ENCODE assay signal across 20 mouse cellular contexts in the genomic region with DNA sequence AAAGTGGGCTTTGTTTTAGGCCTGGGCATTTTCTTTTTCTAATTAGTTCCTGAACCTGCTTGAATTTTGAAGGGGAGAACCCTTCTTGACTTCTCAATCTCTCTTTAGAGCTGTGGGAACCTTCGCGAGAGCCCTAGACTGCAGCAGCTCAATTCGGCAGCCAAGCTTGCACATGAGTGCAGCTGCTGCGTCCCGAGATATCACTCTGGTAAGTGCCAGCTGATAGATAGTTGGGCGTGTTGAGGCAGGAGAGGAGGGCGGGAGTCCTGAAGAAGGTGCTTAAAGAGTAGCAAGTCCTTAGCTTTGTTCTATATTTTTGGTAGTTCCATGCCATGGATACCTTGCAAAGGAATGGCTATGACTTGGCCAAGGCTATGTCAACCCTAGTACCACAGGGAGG. TPM values are rescaled to one million over a fixed set of nuclear protein-coding genes. Genes with fewer than 3 reads are reported as not detected.
DNase-seq lines count a peak whose midpoint lies in the region; ATAC-seq and TF ChIP-seq lines count a peak whose summit lies in the region.
"Had no signal": no experiment of that assay in that cellular context is flagged by ENCODE, and none has a peak within 500 bp of the region (broad histone marks: within the 10 kb centered on the region; RNA-seq: fewer than 3 reads in every experiment).

No protein-coding gene starts in this region.

- H3K27me3 ChIP-seq in liver, embryonic 14.5 days (ENCODE audit: control insufficient read depth, insufficient read depth, low read length), result no peaks in the 10 kb centered on the region
- no peaks in the 10 kb centered on the region for H3K27me3 ChIP-seq in kidney, embryonic 14.5 days (ENCODE audit: control insufficient read depth, insufficient read depth, low read length)
- H3K27me3 ChIP-seq: embryonic facial prominence, embryonic 15.5 days; forebrain, embryonic 13.5 days; heart, embryonic 12.5 days; hindbrain, embryonic 15.5 days; Patski had no signal

- no peak for TF ChIP-seq CTCF in liver, embryonic 14.5 days (IDR thresholded peaks at IDR 0.05; ENCODE audit: low read depth)

- H3K36me3 ChIP-seq in liver, embryonic 14.5 days (replicated peaks; ENCODE audit: control insufficient read depth, insufficient read depth, low read depth), result peaks cover 70% of the 10 kb centered on the region
- H3K36me3 ChIP-seq in kidney, embryonic 14.5 days (ENCODE audit: control insufficient read depth, insufficient read depth, low read length), result peaks cover 78% of the 10 kb centered on the region

- TF ChIP-seq EP300 in liver, embryonic 14.5 days (IDR thresholded peaks at IDR 0.05; ENCODE audit: low read depth), result 0 out of 2 replicates have a peak, but pooled peaks have one; percentile 13

- peak overlapping the region; percentile 54 for H3K27ac ChIP-seq in liver, embryonic 14.5 days
- H3K27ac ChIP-seq in kidney, embryonic 14.5 days (ENCODE audit: low read depth, low read length), result no peak overlapping the region
- H3K27ac ChIP-seq: embryonic facial prominence, embryonic 15.5 days; forebrain, embryonic 13.5 days; gastrocnemius, adult 2 months; hindbrain, embryonic 15.5 days had no signal

- no peak for DNase-seq in liver, embryonic 14.5 days (ENCODE audit: low read depth in 3 of 3, low spot score in 3 of 3)
- DNase-seq in heart, postnatal 36 days, result no peak
- no peak for DNase-seq in adrenal gland, adult 2 months
- DNase-seq: cerebellum, adult 11 months; cerebellum, adult 8-10 months; cerebellum, postnatal 14 days; embryo, embryonic 11 days; gastrocnemius, adult 2 months; gastrocnemius, postnatal 25 days had no signal

- H3K9ac ChIP-seq in liver, embryonic 14.5 days (replicated peaks), result peak overlapping the region; percentile 41; the same call in 1 of the 2 replicates
- H3K9ac ChIP-seq in kidney, embryonic 14.5 days (ENCODE audit: low read depth, low read length), result no peak overlapping the region
- H3K9ac ChIP-seq: embryonic facial prominence, embryonic 15.5 days; forebrain, embryonic 13.5 days; heart, embryonic 12.5 days; hindbrain, embryonic 15.5 days had no signal

- H3K4me1 ChIP-seq in liver, embryonic 14.5 days (replicated peaks; ENCODE audit: control insufficient read depth in 2 of 2, insufficient read depth in 2 of 2, low read length in 1 of 2), result peaks cover 29 to 30% of the 10 kb centered on the region in 2 experiments
- peaks cover 19% of the 10 kb centered on the region for H3K4me1 ChIP-seq in kidney, embryonic 14.5 days (ENCODE audit: control insufficient read depth, insufficient read depth, low read length)

- intact Hi-C loops in heart, postnatal 36 days (cut with DNase I), result no loop called here

- H3K4me2 ChIP-seq in liver, embryonic 14.5 days (ENCODE audit: low read depth), result peak overlapping the region; percentile 47
- H3K4me2 ChIP-seq in kidney, embryonic 14.5 days (replicated peaks; ENCODE audit: low read depth, low read length), result no peak overlapping the region
- H3K4me2 ChIP-seq: embryonic facial prominence, embryonic 15.5 days; forebrain, embryonic 13.5 days; heart, embryonic 12.5 days; hindbrain, embryonic 15.5 days had no signal

- no peaks in the 10 kb centered on the region for H3K9me3 ChIP-seq in liver, embryonic 14.5 days (ENCODE audit: control insufficient read depth, low read length)
- no peaks in the 10 kb centered on the region for H3K9me3 ChIP-seq in kidney, embryonic 14.5 days (ENCODE audit: control insufficient read depth, low read length)
- H3K9me3 ChIP-seq: embryonic facial prominence, embryonic 15.5 days; forebrain, embryonic 13.5 days; G1E; heart, embryonic 12.5 days; hindbrain, embryonic 15.5 days had no signal

- peak; percentile 78 for ATAC-seq in erythroblast, adult 5-6 weeks (replicated peaks; ENCODE audit: low FRiP score, poor library complexity, severe bottlenecking)
- ATAC-seq in erythroid progenitor cell, adult 5-6 weeks (replicated peaks; ENCODE audit: low FRiP score, poor library complexity, severe bottlenecking), result peak; percentile 80
- ATAC-seq in liver, embryonic 14.5 days (ENCODE audit: insufficient read depth), result no peak
- peak; percentile 32; the same call in 1 of the 2 replicates for ATAC-seq in megakaryocyte-erythroid progenitor cell, adult 5-6 weeks (replicated peaks; ENCODE audit: low FRiP score, low TSS enrichment, poor library complexity, severe bottlenecking)
- no peak for ATAC-seq in kidney, embryonic 14.5 days (ENCODE audit: low FRiP score, low TSS enrichment)
- ATAC-seq: activated CD4-positive, CD25-positive, alpha-beta regulatory T cell, adult 4 months; forebrain, embryonic 13.5 days; Patski had no signal

- 35% methylated on average over 7 of the region's 7 CpGs for WGBS in liver, embryonic 14.5 days (ENCODE audit: insufficient replicate concordance)
- 95% methylated on average over 7 of the region's 7 CpGs for WGBS in kidney, embryonic 14.5 days

- H3K4me3 ChIP-seq in liver, embryonic 14.5 days (ENCODE audit: insufficient read depth in 1 of 2, low read depth in 2 of 2, low read length in 2 of 2), result no peak overlapping the region
- H3K4me3 ChIP-seq in kidney, embryonic 14.5 days (ENCODE audit: low read length), result no peak overlapping the region
- H3K4me3 ChIP-seq: embryonic facial prominence, embryonic 15.5 days; forebrain, embryonic 13.5 days; gastrocnemius, adult 2 months; heart, embryonic 12.5 days; hindbrain, embryonic 15.5 days had no signal

RNA-seq across cellular contexts. Expression of gene Mta2, which starts 5.3 kb away (rescaled TPM):
- 16.9 and 22.8 TPM in 2 replicates for total RNA-seq in erythroblast, adult 5-6 weeks (2015; ENCODE audit: low replicate concordance)
- 39.5 and 54.4 TPM in 2 replicates for total RNA-seq in erythroblast, adult 5-6 weeks (2017; ENCODE audit: low replicate concordance)
- total RNA-seq in erythroid progenitor cell, adult 5-6 weeks (2015; ENCODE audit: low replicate concordance), result 59.9 and 70.3 TPM in 2 replicates
- total RNA-seq in erythroid progenitor cell, adult 5-6 weeks (2017; ENCODE audit: low replicate concordance), result 84.2 and 125 TPM in 2 replicates
- polyA plus RNA-seq in liver, embryonic 14.5 days (2012; rRNA removed), result 18.9 and 23.0 TPM in 2 replicates
- polyA plus RNA-seq in liver, embryonic 14.5 days (2014; fragmentation: Nextera tagmentation; extraction: Ambion mirVana), result 18.5 and 22.8 TPM in 2 replicates
- total RNA-seq in megakaryocyte-erythroid progenitor cell, adult 5-6 weeks (2014; fragmentation: Nextera tagmentation), result 158 and 173 TPM in 2 replicates
- total RNA-seq in megakaryocyte-erythroid progenitor cell, adult 5-6 weeks (2017), result 205 and 206 TPM in 2 replicates
- 10 to 100 TPM; 33.2 to 38.5 TPM for total RNA-seq in heart, postnatal 36 days (2021)
- total RNA-seq in adrenal gland, adult 2 months (2021), result 10 to 100 TPM; 81.8 to 86.1 TPM
- 15.9 and 20.6 TPM in 2 replicates for polyA plus RNA-seq in adrenal gland, adult 2 months (2012; rRNA removed)
- polyA plus RNA-seq in kidney, embryonic 14.5 days (2014; fragmentation: Nextera tagmentation; extraction: Ambion mirVana), result 45.3 and 67.2 TPM in 2 replicates

RNA-seq across cellular contexts. Expression of gene Tut1, which starts 6.7 kb away (rescaled TPM):
- 1.0 and 2.7 TPM in 2 replicates for total RNA-seq in erythroblast, adult 5-6 weeks (2015; ENCODE audit: low replicate concordance)
- total RNA-seq in erythroblast, adult 5-6 weeks (2017; ENCODE audit: low replicate concordance), result 2.3 and 6.8 TPM in 2 replicates
- 0.84 and 3.2 TPM in 2 replicates for total RNA-seq in erythroid progenitor cell, adult 5-6 weeks (2015; ENCODE audit: low replicate concordance)
- 3.7 and 4.4 TPM in 2 replicates for total RNA-seq in erythroid progenitor cell, adult 5-6 weeks (2017; ENCODE audit: low replicate concordance)
- 9.3 and 9.5 TPM in 2 replicates for polyA plus RNA-seq in liver, embryonic 14.5 days (2012; rRNA removed)
- 10.0 and 11.5 TPM in 2 replicates for polyA plus RNA-seq in liver, embryonic 14.5 days (2014; fragmentation: Nextera tagmentation; extraction: Ambion mirVana)
- total RNA-seq in megakaryocyte-erythroid progenitor cell, adult 5-6 weeks (2014; fragmentation: Nextera tagmentation), result 30.7 and 32.2 TPM in 2 replicates
- total RNA-seq in megakaryocyte-erythroid progenitor cell, adult 5-6 weeks (2017), result 15.8 and 18.8 TPM in 2 replicates
- total RNA-seq in heart, postnatal 36 days (2021), result 1 to 10 TPM; 8.1 to 8.9 TPM
- total RNA-seq in adrenal gland, adult 2 months (2021), result 10 to 100 TPM; 19.6 to 23.9 TPM
- 16.3 and 22.4 TPM in 2 replicates for polyA plus RNA-seq in adrenal gland, adult 2 months (2012; rRNA removed)
- 25.1 and 31.7 TPM in 2 replicates for polyA plus RNA-seq in kidney, embryonic 14.5 days (2014; fragmentation: Nextera tagmentation; extraction: Ambion mirVana)

RNA-seq across cellular contexts. Expression of gene Eml3, which starts 17.6 kb away (rescaled TPM):
- 1.7 and 4.8 TPM in 2 replicates for total RNA-seq in erythroblast, adult 5-6 weeks (2015; ENCODE audit: low replicate concordance)
- 6.3 and 8.3 TPM in 2 replicates for total RNA-seq in erythroblast, adult 5-6 weeks (2017; ENCODE audit: low replicate concordance)
- total RNA-seq in erythroid progenitor cell, adult 5-6 weeks (2015; ENCODE audit: low replicate concordance), result 6.5 and 9.6 TPM in 2 replicates
- 7.1 and 14.0 TPM in 2 replicates for total RNA-seq in erythroid progenitor cell, adult 5-6 weeks (2017; ENCODE audit: low replicate concordance)
- 10.9 and 11.0 TPM in 2 replicates for polyA plus RNA-seq in liver, embryonic 14.5 days (2012; rRNA removed)
- 5.6 and 7.8 TPM in 2 replicates for polyA plus RNA-seq in liver, embryonic 14.5 days (2014; fragmentation: Nextera tagmentation; extraction: Ambion mirVana)
- total RNA-seq in megakaryocyte-erythroid progenitor cell, adult 5-6 weeks (2014; fragmentation: Nextera tagmentation), result 29.3 and 45.8 TPM in 2 replicates
- 14.5 and 23.6 TPM in 2 replicates for total RNA-seq in megakaryocyte-erythroid progenitor cell, adult 5-6 weeks (2017)
- 10 to 100 TPM in 1 of 2 experiments, 1 to 10 TPM in 1; 9.5 to 11.0 TPM for total RNA-seq in heart, postnatal 36 days (2021)
- total RNA-seq in adrenal gland, adult 2 months (2021), result 10 to 100 TPM; 39.7 to 51.0 TPM
- 70.6 and 80.7 TPM in 2 replicates for polyA plus RNA-seq in adrenal gland, adult 2 months (2012; rRNA removed)
- 17.6 and 18.7 TPM in 2 replicates for polyA plus RNA-seq in kidney, embryonic 14.5 days (2014; fragmentation: Nextera tagmentation; extraction: Ambion mirVana)

RNA-seq across cellular contexts. Expression of gene Rom1, which starts 17.8 kb away (rescaled TPM):
- 1.2 TPM in 1 of 2 replicates, not detected in the other for total RNA-seq in erythroblast, adult 5-6 weeks (2015; ENCODE audit: low replicate concordance)
- total RNA-seq in erythroblast, adult 5-6 weeks (2017; ENCODE audit: low replicate concordance), result 1.7 and 3.0 TPM in 2 replicates
- total RNA-seq in erythroid progenitor cell, adult 5-6 weeks (2015; ENCODE audit: low replicate concordance), result not detected in 2 replicates
- total RNA-seq in erythroid progenitor cell, adult 5-6 weeks (2017; ENCODE audit: low replicate concordance), result not detected in 2 replicates
- 2.6 and 2.8 TPM in 2 replicates for polyA plus RNA-seq in liver, embryonic 14.5 days (2012; rRNA removed)
- polyA plus RNA-seq in liver, embryonic 14.5 days (2014; fragmentation: Nextera tagmentation; extraction: Ambion mirVana), result 1.4 and 1.8 TPM in 2 replicates
- total RNA-seq in megakaryocyte-erythroid progenitor cell, adult 5-6 weeks (2014; fragmentation: Nextera tagmentation), result 4.6 and 6.2 TPM in 2 replicates
- total RNA-seq in megakaryocyte-erythroid progenitor cell, adult 5-6 weeks (2017), result 0.75 and 4.3 TPM in 2 replicates
- total RNA-seq in heart, postnatal 36 days (2021), result 10 to 100 TPM; 19.8 to 30.2 TPM
- total RNA-seq in adrenal gland, adult 2 months (2021), result 10 to 100 TPM; 37.0 to 46.9 TPM
- polyA plus RNA-seq in adrenal gland, adult 2 months (2012; rRNA removed), result 105 and 116 TPM in 2 replicates
- 1.2 and 2.0 TPM in 2 replicates for polyA plus RNA-seq in kidney, embryonic 14.5 days (2014; fragmentation: Nextera tagmentation; extraction: Ambion mirVana)

RNA-seq across cellular contexts. Expression of gene Eef1g, which starts 19.9 kb away (rescaled TPM):
- total RNA-seq in erythroblast, adult 5-6 weeks (2015; ENCODE audit: low replicate concordance), result 181 and 213 TPM in 2 replicates
- 105 and 149 TPM in 2 replicates for total RNA-seq in erythroblast, adult 5-6 weeks (2017; ENCODE audit: low replicate concordance)
- 198 and 228 TPM in 2 replicates for total RNA-seq in erythroid progenitor cell, adult 5-6 weeks (2015; ENCODE audit: low replicate concordance)
- 92.0 and 153 TPM in 2 replicates for total RNA-seq in erythroid progenitor cell, adult 5-6 weeks (2017; ENCODE audit: low replicate concordance)
- 120 and 178 TPM in 2 replicates for polyA plus RNA-seq in liver, embryonic 14.5 days (2012; rRNA removed)
- 183 and 201 TPM in 2 replicates for polyA plus RNA-seq in liver, embryonic 14.5 days (2014; fragmentation: Nextera tagmentation; extraction: Ambion mirVana)
- 1,323 and 1,614 TPM in 2 replicates for total RNA-seq in megakaryocyte-erythroid progenitor cell, adult 5-6 weeks (2014; fragmentation: Nextera tagmentation)
- 848 and 982 TPM in 2 replicates for total RNA-seq in megakaryocyte-erythroid progenitor cell, adult 5-6 weeks (2017)
- 100 to 1,000 TPM; 246 to 250 TPM for total RNA-seq in heart, postnatal 36 days (2021)
- total RNA-seq in adrenal gland, adult 2 months (2021), result 100 to 1,000 TPM; 331 to 355 TPM
- 63.8 and 90.8 TPM in 2 replicates for polyA plus RNA-seq in adrenal gland, adult 2 months (2012; rRNA removed)
- polyA plus RNA-seq in kidney, embryonic 14.5 days (2014; fragmentation: Nextera tagmentation; extraction: Ambion mirVana), result 479 and 516 TPM in 2 replicates

Comparison
In these comparisons a context has a peak if more than half of its experiments do, and no peak if none do; other contexts are left out.
1. ATAC-seq: peak in erythroblast, adult 5-6 weeks (single experiment), erythroid progenitor cell, adult 5-6 weeks (single experiment) and megakaryocyte-erythroid progenitor cell, adult 5-6 weeks (single experiment); none in liver, embryonic 14.5 days (single experiment) and kidney, embryonic 14.5 days (single experiment).